Mouse (Mus musculus) CH12.LX (cell line): Measurements from ENCODE around the gene Tapbpl. TPM values are rescaled to one million over a fixed set of nuclear protein-coding genes. Genes with fewer than 3 reads are reported as not detected.

Experiments used
- DNase-seq: peaks from one replicate; pipeline ENCODE4 v3.0.0-alpha.2; 2013; ENCODE audit errors: extremely low read depth
- H3K27ac ChIP-seq: 2 replicates; pipeline ENCODE4 v1.5.1; 2012; ENCODE audit warnings: low read depth, mild to moderate bottlenecking, control low read depth, moderate library complexity; ENCODE audit not compliant: insufficient read depth
- H3K27me3 ChIP-seq: replicated peaks from 2 replicates; pipeline ENCODE3; 2012; ENCODE audit warnings: inconsistent platforms
- H3K36me3 ChIP-seq, 2 experiments: replicated peaks in 1 of 2; 2 replicates each; pipeline versions ENCODE3 to v1.6.1; 2012; ENCODE audit warnings: inconsistent platforms in 1 of 2, low read length in 1 of 2, mild to moderate bottlenecking in 1 of 2, mixed read lengths in 1 of 2, moderate library complexity in 1 of 2; ENCODE audit not compliant: control insufficient read depth in 1 of 2, insufficient read depth in 1 of 2
- H3K4me1 ChIP-seq, 2 experiments: 2 replicates each; pipeline ENCODE4 v1.6.1; 2012; ENCODE audit warnings: inconsistent platforms in 1 of 2, moderate library complexity in 1 of 2; ENCODE audit not compliant: insufficient read depth in 2 of 2, control insufficient read depth in 1 of 2
- H3K4me2 ChIP-seq: 2 replicates; pipeline ENCODE4 v1.6.1; 2012; ENCODE audit warnings: low read depth, mild to moderate bottlenecking, control low read depth; ENCODE audit not compliant: poor library complexity, insufficient read depth, severe bottlenecking
- H3K4me3 ChIP-seq, 3 experiments: fragments of 150-350 bp in 1 of 3; sonication (generic) in 1 of 3; replicated peaks in 1 of 3; 2 replicates each; pipeline versions ENCODE3 to v1.5.1; 2011 to 2012; ENCODE audit warnings: low read depth in 2 of 3, low read length in 2 of 3, mild to moderate bottlenecking in 2 of 3, moderate library complexity in 2 of 3, control low read depth in 1 of 3, improper control_type of control experiment in 1 of 3, inconsistent platforms in 1 of 3, mixed read lengths in 1 of 3; ENCODE audit not compliant: poor library complexity in 1 of 3
- H3K79me2 ChIP-seq: replicated peaks from 2 replicates; pipeline ENCODE4 v1.6.1; 2012; ENCODE audit warnings: mild to moderate bottlenecking, moderate library complexity; ENCODE audit not compliant: control insufficient read depth, poor library complexity, insufficient read depth, severe bottlenecking; ENCODE audit errors: extremely low read depth
- H3K9ac ChIP-seq: 2 replicates; pipeline ENCODE4 v1.6.1; 2012; ENCODE audit warnings: low read depth, mild to moderate bottlenecking, control low read depth, moderate library complexity; ENCODE audit not compliant: insufficient read depth
- H3K9me3 ChIP-seq: replicated peaks from 2 replicates; pipeline ENCODE3; 2012; ENCODE audit warnings: low read length, inconsistent platforms, mixed read lengths
- CTCF ChIP-seq, 2 experiments: IDR thresholded peaks in 1 of 2; conservative IDR thresholded peaks in 1 of 2; 2 replicates each; pipeline ENCODE4 v1.5.1; 2011 to 2012; ENCODE audit warnings: low read depth in 2 of 2, low read length in 2 of 2, improper control_type of control experiment in 1 of 2, inconsistent platforms in 1 of 2, mild to moderate bottlenecking in 1 of 2, moderate library complexity in 1 of 2
- ELF1 ChIP-seq: IDR thresholded peaks from 2 replicates; pipeline ENCODE4 v1.6.1; 2014; ENCODE audit warnings: low read depth, mild to moderate bottlenecking, inconsistent platforms, low read length, improper control_type of control experiment
- ETS1 ChIP-seq: conservative IDR thresholded peaks from 2 replicates; pipeline ENCODE4 v1.6.1; 2012; ENCODE audit warnings: low read depth, mild to moderate bottlenecking, inconsistent platforms, low read length, improper control_type of control experiment, moderate library complexity
- HCFC1 ChIP-seq: IDR thresholded peaks from 2 replicates; pipeline ENCODE4 v1.6.1; 2012; ENCODE audit warnings: low read depth, mild to moderate bottlenecking, inconsistent platforms, low read length, improper control_type of control experiment
- MAFK ChIP-seq: IDR thresholded peaks from 2 replicates; pipeline ENCODE4 v1.6.1; 2011; ENCODE audit warnings: low read length, improper control_type of control experiment; ENCODE audit not compliant: insufficient replicate concordance
- MXI1 ChIP-seq: IDR thresholded peaks from 2 replicates; pipeline ENCODE4 v1.6.1; 2011; ENCODE audit warnings: mild to moderate bottlenecking, low read depth, low read length, improper control_type of control experiment
- NRF1 ChIP-seq: IDR thresholded peaks from 2 replicates; pipeline ENCODE4 v1.6.1; 2014; ENCODE audit warnings: low read depth, mild to moderate bottlenecking, inconsistent platforms, low read length, improper control_type of control experiment, moderate library complexity
- RAD21 ChIP-seq: IDR thresholded peaks from 2 replicates; pipeline ENCODE4 v1.6.1; 2011; ENCODE audit warnings: low read depth, mild to moderate bottlenecking, low read length, improper control_type of control experiment, moderate library complexity
- SMC3 ChIP-seq: IDR thresholded peaks from 2 replicates; pipeline ENCODE4 v1.6.1; 2011; ENCODE audit warnings: low read depth, low read length, improper control_type of control experiment
- TCF12 ChIP-seq: IDR thresholded peaks from 2 replicates; pipeline ENCODE4 v1.6.1; 2014; ENCODE audit warnings: low read depth, mild to moderate bottlenecking, inconsistent platforms, low read length, improper control_type of control experiment
- ZC3H11A ChIP-seq: IDR thresholded peaks from 2 replicates; pipeline ENCODE4 v1.6.1; 2012; ENCODE audit warnings: low read depth, mild to moderate bottlenecking, inconsistent platforms, low read length, improper control_type of control experiment
- dilution Hi-C: fragments of 300-500 bp; cut with MboI; formaldehyde crosslinking; loops from 2 replicates; pipeline ENCODE4 v1.14.3; 2020; ENCODE audit warnings: low sequenced_read_pairs; ENCODE audit not compliant: extremely low pct_unique_long_range_greater_than_20kb, extremely low pct_ligation_motif_present
- in situ Hi-C: fragments of 300-500 bp; cut with MboI; formaldehyde crosslinking; loops from 3 replicates; pipeline ENCODE4 v1.14.3; 2019; ENCODE audit warnings: low sequenced_read_pairs, low pct_ligation_motif_present, low pct_unique_long_range_greater_than_20kb, mixed read lengths
- polyA plus RNA-seq: library from polyadenylated mRNA; unstranded; fragments of >175 nt; gene quantifications from 2 replicates; pipeline ENCODE4 v1.2.1, GENCODE M21; 2012; ENCODE audit warnings: low read depth; ENCODE audit not compliant: insufficient read length
- total RNA-seq, 2 experiments: library from RNA; depleted of rRNA; stranded (reverse); fragments of 300-350 nt in 1 of 2; fragments of >200 nt in 1 of 2; gene quantifications; 2 replicates each; pipeline ENCODE4 v1.2.3; 2012 to 2014

Gene Tapbpl
- total and polyA plus RNA-seq, 3 experiments, result 16.7 to 19.4 (median 17.7) TPM

DNA sequence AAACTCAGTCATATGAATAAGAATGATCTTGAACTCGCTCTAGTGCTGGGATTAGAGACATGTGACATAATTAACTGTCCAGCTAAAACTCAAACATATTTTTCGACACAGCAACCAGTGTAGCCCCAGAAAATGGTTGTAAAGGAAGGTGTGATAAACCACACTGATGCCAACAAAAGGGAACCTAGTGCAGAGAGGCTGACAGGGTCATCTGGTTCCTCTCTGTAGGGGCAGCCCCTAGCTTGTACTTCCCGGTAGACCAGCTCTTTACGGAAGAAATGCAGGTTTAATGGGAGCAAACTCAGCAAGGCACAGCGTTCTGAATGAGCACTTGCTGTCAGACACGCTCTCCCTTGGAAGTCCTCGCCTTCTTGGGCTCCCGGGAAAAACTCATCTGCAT, 48.1 kb upstream of the Tapbpl start:
- TF ChIP-seq MXI1 (no peak), ELF1 (0 out of 2 replicates have a peak, but pooled peaks have one; percentile 40)
- TF ChIP-seq, all 38 proteins: peak for 1
- Histone ChIP-seq H3K36me3 (no peaks in the 10 kb centered on the region), H3K4me1 (peaks cover 0 to 6% of the 10 kb centered on the region in 2 experiments; a peak in 2 of 4 replicates), H3K9ac (no peak overlapping the region), H3K4me2 (no peak overlapping the region), H3K79me2 (no peaks in the 10 kb centered on the region), H3K4me3 (no peak overlapping the region), H3K9me3 (peaks cover 5% of the 10 kb centered on the region), H3K27ac (no peak overlapping the region), H3K27me3 (peaks cover 26% of the 10 kb centered on the region)
- dilution Hi-C loops, result no loop called here
- in situ Hi-C loops, result no loop called here
- DNase-seq, result peak; percentile 20

- peaks cover 31% of the 10 kb centered on the region for H3K27me3 ChIP-seq
- no peak overlapping the region for H3K27ac ChIP-seq
- peak; percentile 39 for DNase-seq
- no peaks in the 10 kb centered on the region for H3K36me3 ChIP-seq
- H3K4me1 ChIP-seq, result peaks cover 2 to 18% of the 10 kb centered on the region in 2 experiments; a peak in 2 of 4 replicates
- H3K9ac ChIP-seq, result no peak overlapping the region
- H3K4me3 ChIP-seq, result no peak overlapping the region
- in situ Hi-C loops, result loop anchor here (5.0 kb wide), 2 partner anchors 53 to 118 kb away; no protein-coding TSS in a partner anchor
- no peak for TF ChIP-seq ZC3H11A
- no peak for TF ChIP-seq TCF12
- peak; percentile 32 for TF ChIP-seq RAD21
- peak; percentile 31 to 89; a peak in 2 of 4 replicates for TF ChIP-seq CTCF (conservative IDR thresholded peaks at IDR 0.05 in 1 of 2, IDR thresholded peaks at IDR 0.05 in 1 of 2; ENCODE audit: low read depth in 2 of 2, low read length in 2 of 2)
- 0 out of 2 replicates have a peak, but pooled peaks have one; percentile 48 for TF ChIP-seq MAFK
- TF ChIP-seq SMC3, result peak; percentile 54
- no peak overlapping the region for H3K4me2 ChIP-seq
- H3K79me2 ChIP-seq, result no peaks in the 10 kb centered on the region
- no peaks in the 10 kb centered on the region for H3K9me3 ChIP-seq
- dilution Hi-C loops, result no loop called here
Measured at GRCm38 (mm10) chr6:125274841-125275563, 43.3 kb upstream of the Tapbpl start.

GRCm38 (mm10) chr6:125272228-125272785, 40.6 kb upstream of the Tapbpl start:
- H3K36me3 ChIP-seq, result no peaks in the 10 kb centered on the region
- no peak overlapping the region for H3K27ac ChIP-seq
- peak overlapping the region in 2 of 3 experiments; percentile 22 to 45 for H3K4me3 ChIP-seq
- no peaks in the 10 kb centered on the region for H3K79me2 ChIP-seq
- no peaks in the 10 kb centered on the region for H3K9me3 ChIP-seq
- TF ChIP-seq HCFC1, result no peak
- TF ChIP-seq NRF1, result no peak
- TF ChIP-seq ETS1, result peak; percentile 37; the same call in 1 of the 2 replicates
- no peak for TF ChIP-seq ELF1
- peak overlapping the region; percentile 24; the same call in 1 of the 2 replicates for H3K9ac ChIP-seq
- H3K4me2 ChIP-seq, result peak overlapping the region; percentile 81
- peak; percentile 45 for DNase-seq
- H3K27me3 ChIP-seq, result peaks cover 26% of the 10 kb centered on the region
- dilution Hi-C loops (no loop called here), in situ Hi-C loops (loop anchor here (5.0 kb wide), 2 partner anchors 50 to 115 kb away; no protein-coding TSS in a partner anchor)
- peaks cover 2 to 13% of the 10 kb centered on the region in 2 experiments; a peak in 2 of 4 replicates for H3K4me1 ChIP-seq
